Mouse (Mus musculus) c-Kit-positive CD71-negative TER-119-negative erythroid progenitor cells, embryonic 14.5 days (primary cell): Measurements from ENCODE around the gene Gm35549.

Source experiments
- DNase-seq: peaks from one replicate; pipeline ENCODE4 v3.0.0-alpha.2; 2013; ENCODE audit warnings: low read depth

Gene Gm35549

GRCm38 (mm10) chr9:122823374-122824017 lies 20.3 kb downstream of the Gm35549 start:
- no peak for DNase-seq

DNA sequence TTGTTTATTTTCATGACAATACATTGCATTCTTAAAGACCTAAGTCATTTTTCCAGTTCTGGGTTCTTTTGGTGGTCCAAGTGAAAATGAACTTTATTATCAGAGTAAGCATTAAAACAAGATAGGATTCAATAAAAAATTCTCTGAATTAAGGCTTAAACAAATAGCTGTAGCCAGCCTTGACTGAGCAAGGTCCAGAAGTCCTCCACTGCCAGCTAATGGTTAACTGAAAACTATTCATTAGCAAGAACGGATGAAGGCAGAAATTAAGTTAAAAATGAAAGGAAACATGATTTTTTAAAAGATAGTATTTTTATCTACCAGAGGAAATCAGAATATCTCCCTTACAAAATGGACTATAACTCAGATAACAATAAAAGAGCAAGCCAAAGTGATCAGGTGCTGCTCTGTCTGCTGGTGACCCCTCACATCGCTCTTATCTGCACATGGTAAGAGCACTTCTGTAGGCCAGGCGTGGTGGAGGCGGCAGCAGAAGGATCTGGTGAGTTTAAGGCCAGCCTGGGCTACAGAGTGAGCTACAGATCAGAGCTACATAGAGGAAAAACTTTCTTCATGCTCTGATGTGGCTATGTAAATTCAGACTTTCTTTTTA lies 28.5 kb downstream of the Gm35549 start:
- no peak for DNase-seq

- no peak for DNase-seq
Observed at GRCm38 (mm10) chr9:122814775-122815174, 29.1 kb downstream of the Gm35549 start.

DNA sequence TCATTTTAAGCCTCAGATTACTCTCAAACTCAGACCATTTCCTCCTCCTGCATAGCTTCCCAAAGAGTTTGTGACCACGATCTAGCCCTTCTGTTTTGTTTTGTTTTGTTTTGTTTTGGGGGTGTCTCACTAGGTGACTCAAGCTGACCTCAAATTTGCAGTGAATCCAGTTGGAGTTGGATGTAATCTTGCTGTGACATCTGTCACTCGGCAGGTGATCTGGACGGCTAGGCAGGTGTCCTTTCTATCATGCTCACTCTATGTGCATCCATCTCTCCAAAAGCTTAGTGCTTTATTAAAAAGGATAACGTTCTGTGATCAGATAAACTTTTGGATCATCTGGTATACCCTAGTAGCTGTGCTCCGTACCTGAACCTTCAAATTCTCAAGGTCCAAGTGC lies 31.4 kb downstream of the Gm35549 start:
- no peak for DNase-seq

DNA sequence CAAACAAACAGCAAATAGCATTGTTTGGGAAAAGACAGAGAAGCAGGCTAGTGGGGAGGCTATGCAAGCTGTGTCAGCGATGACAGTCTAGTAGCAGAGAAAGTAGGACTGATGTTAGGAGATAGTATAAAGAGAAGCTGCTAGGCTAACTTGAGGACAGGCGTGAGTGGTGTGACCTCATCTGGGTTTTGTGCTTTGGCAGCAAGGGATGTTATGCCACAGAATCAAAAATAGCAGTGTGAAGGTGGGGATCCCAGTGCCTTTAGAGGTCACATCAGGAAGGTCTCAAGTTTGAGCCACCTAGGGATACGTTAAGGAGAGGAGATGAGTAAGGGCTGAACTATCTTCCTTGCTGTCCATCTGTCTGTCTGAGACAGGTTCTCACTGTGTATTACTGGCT lies 33.6 kb downstream of the Gm35549 start:
- no peak for DNase-seq

DNA sequence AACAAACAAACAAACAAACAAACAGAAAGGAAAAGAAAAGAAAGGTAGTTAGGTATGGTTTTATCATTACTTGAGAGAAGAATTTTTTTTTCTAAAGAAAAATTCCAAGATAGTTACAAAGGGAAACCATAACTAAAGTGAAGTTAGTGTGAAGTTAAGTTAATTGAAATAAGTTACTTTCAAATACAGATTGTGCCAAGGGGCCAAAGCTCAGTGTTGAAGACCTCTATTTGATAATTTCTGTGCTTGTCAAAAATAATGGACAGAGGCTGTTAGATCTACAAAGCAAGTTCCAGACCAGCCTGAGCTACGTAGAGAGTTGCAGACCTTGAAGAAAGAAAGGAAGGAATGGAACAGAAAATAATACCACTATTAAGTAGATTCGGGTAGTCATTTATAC lies 36.6 kb downstream of the Gm35549 start:
- DNase-seq: no peak

DNA sequence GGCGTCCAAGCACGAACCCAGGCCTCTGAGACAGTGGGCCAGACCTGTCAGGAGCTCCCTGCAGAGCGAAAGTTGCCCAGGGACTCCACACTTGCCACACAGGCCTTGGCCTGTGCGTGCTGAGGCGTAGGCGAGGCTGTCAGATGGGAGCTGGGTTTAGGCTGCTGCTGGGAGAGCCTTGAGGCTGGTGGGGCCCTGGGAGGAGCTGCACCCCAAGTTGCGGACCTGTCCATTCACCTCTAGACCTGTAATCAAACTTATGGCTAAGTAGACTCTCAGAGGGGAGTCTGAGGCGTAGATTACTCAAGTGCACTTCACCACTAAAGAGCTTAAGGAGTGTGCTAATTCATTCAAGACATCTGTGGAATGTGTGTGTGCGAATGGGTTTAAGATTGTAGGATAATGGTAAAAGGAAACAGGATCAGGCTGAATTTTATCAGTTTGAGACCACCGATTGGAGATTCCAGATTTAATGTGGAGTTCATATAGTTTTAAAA lies 37.9 kb downstream of the Gm35549 start:
- DNase-seq: no peak

DNA sequence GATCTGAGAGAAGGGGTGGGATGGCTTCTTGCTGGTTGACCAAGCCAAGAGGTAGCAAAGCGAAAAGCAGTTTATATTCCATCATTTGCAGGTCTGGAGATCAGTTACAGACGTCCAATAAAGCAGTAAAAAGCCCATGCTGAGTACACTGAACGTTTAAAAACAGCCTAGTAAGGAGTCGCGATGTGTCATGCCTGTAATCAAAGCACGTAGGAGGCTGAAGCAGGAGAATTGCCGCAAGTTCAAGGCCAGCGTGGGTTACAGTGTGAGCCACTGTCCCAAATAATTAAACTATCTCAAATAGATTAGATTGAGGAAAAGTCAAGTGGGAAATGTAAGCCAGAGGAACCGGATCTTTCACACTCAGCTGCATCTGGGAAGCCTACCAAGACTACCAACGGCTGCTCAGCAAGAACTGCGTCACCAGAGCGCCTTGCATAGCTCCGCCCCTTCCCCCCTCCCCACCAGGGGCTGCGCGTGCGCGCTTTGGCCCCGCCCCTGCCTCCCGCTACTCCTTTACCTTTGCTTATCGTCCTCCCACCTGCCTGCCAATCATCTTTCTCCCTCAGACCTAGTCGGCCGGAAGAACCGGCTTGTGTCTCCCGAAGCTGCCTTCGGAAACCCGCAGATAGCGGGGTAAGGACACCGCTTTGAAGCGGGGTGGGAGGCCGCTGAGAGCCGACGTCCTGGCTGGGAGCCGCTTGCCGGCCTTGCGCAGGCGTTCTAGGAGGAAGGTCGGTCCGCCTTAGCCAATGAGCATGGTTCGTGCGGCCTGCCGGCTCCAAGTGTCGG lies 38.6 kb downstream of the Gm35549 start, which contains the start of gene Tcaim:
Gene Tcaim (plus strand): TSS at position 487 of the 792 bp plus-strand sequence.
- peak; percentile 70 for DNase-seq

DNA sequence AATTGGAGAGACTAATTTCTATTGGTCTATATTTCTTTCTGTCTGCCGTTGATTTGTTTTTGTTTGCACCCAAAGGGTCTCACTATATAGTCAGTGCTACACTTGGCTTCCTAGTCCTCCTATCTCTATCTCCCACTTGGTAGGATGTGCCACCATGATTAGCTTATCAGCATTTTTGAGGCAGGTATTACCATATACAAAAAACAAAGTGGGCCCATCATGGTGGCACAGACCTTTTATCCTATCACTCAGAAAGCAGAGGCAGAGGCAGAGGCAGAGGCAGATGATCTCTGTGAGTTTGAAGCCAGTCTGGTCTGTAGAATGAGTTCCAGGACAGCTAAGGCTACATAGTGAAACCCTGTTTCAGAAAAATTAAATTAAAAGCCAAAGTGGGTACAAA lies 57.3 kb downstream of the Gm35549 start:
- DNase-seq: no peak

DNA sequence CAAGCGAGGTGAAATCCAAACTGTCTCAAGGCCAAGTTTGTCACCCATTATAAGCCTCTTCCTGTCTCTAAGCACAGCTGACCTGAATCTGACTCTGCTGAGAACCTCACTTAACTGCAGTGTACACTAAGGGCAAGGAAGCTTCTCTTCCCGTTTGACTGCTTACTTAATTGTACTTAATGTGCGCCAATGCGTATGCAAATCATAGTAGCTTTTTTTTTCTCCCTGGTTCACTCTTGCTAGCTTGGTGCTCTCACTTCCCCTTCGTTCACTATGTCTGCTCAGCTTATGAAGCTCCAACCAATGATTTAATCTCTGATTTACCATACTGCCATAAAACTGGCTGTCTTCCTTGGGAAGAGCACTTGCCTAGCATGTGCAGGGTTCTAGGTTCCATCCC lies 58.6 kb downstream of the Gm35549 start:
- DNase-seq: no peak
